Mouse (Mus musculus): ENCODE measurements around the gene Gm17728. TPM values are rescaled to one million over a fixed set of nuclear protein-coding genes. Genes with fewer than 3 reads are reported as not detected.

Gene Gm17728
- not detected in 2 replicates for polyA plus RNA-seq (2012; rRNA removed)

GRCm38 (mm10) chr17:9421760-9422159 lies at the start of gene Gm17728:
Gene Gm17728 (plus strand): TSS chr17:9422060.

Other genes starting within 250 kb of the Gm17728 start
- gene Pabpc6, start 247.7 kb downstream of the Gm17728 start, polyA plus RNA-seq (2012; rRNA removed) = not detected in 2 replicates

Data from central nervous system, embryonic 18 days (tissue).